Mouse (Mus musculus) thymus, postnatal 36 days (tissue): Measurements from ENCODE around the gene Rpl7l1.
"Not testable (repeated sequence)": the region's sequence is repeated elsewhere in the genome, so short reads cannot be mapped to it uniquely, and the experiment has no call there.

Experiments
- DNase-seq, 2 experiments: peaks; one replicate each; pipeline ENCODE4 v3.0.0; 2022; ENCODE audit warnings: mixed read lengths in 2 of 2

The Rpl7l1 gene

GRCm38 (mm10) chr17:46774131-46774472 lies 8.4 kb downstream of the Rpl7l1 start:
- no peak for DNase-seq

GRCm38 (mm10) chr17:46773278-46774130 lies 9.0 kb downstream of the Rpl7l1 start:
- DNase-seq, result no peak

GRCm38 (mm10) chr17:46772404-46773277 lies 9.8 kb downstream of the Rpl7l1 start, which contains the start of gene 2310039H08Rik:
2310039H08Rik (plus strand) TSS chr17:46772635.
- peak; percentile 81 to 83 for DNase-seq

- DNase-seq, result no peak
These were observed 10.5 kb downstream of the Rpl7l1 start for GRCm38 (mm10) chr17:46772038-46772403.

- no peak for DNase-seq
These were observed 10.9 kb downstream of the Rpl7l1 start for GRCm38 (mm10) chr17:46771616-46772015.

GRCm38 (mm10) chr17:46771025-46771424 lies 11.4 kb downstream of the Rpl7l1 start:
- no peak for DNase-seq

- no peak for DNase-seq
These were observed 11.9 kb downstream of the Rpl7l1 start for GRCm38 (mm10) chr17:46770546-46770945.

GRCm38 (mm10) chr17:46767868-46768267 lies 14.6 kb downstream of the Rpl7l1 start:
- DNase-seq, result peak; percentile 78 to 89

- not testable (repeated sequence) for DNase-seq
These were observed 17.6 kb downstream of the Rpl7l1 start for GRCm38 (mm10) chr17:46764916-46765315.

- DNase-seq, result peak; percentile 67 to 85
These were observed 18.9 kb downstream of the Rpl7l1 start, which contains the start of gene Ptcra for GRCm38 (mm10) chr17:46763544-46763943. Ptcra (minus strand) TSS chr17:46763712.

- DNase-seq, result no peak
These were observed 23.7 kb downstream of the Rpl7l1 start for GRCm38 (mm10) chr17:46758753-46759152.

GRCm38 (mm10) chr17:46751794-46752556 lies 30.5 kb downstream of the Rpl7l1 start, which contains the start of gene Cnpy3:
Cnpy3 (minus strand) TSS chr17:46752214.
- peak; percentile 94 to 98 for DNase-seq

- DNase-seq, result no peak
These were observed 31.2 kb downstream of the Rpl7l1 start for GRCm38 (mm10) chr17:46751056-46751793.

- DNase-seq, result no peak
These were observed 31.9 kb downstream of the Rpl7l1 start for GRCm38 (mm10) chr17:46750580-46750979.

- DNase-seq, result no peak
These were observed 33.2 kb downstream of the Rpl7l1 start for GRCm38 (mm10) chr17:46749282-46749681.

GRCm38 (mm10) chr17:46747806-46748205 lies 34.7 kb downstream of the Rpl7l1 start:
- DNase-seq, result no peak

GRCm38 (mm10) chr17:46747234-46747633 lies 35.2 kb downstream of the Rpl7l1 start:
- no peak for DNase-seq

- DNase-seq, result no peak
These were observed 37.0 kb downstream of the Rpl7l1 start for GRCm38 (mm10) chr17:46745506-46745905.

- DNase-seq, result no peak
These were observed 39.5 kb downstream of the Rpl7l1 start for GRCm38 (mm10) chr17:46742986-46743385.

- no peak for DNase-seq
These were observed 41.2 kb downstream of the Rpl7l1 start for GRCm38 (mm10) chr17:46741305-46741704.

- peak; percentile 50 to 52 for DNase-seq
These were observed 46.3 kb downstream of the Rpl7l1 start for GRCm38 (mm10) chr17:46736160-46736559.

- DNase-seq, result no peak
These were observed 47.2 kb downstream of the Rpl7l1 start for GRCm38 (mm10) chr17:46735287-46735686.
